Mouse (Mus musculus) frontal cortex, postnatal 14 days (tissue): ENCODE results near the gene Zcchc10.
"Not testable (repeated sequence)": the region's sequence is repeated elsewhere in the genome, so short reads cannot be mapped to it uniquely, and the experiment has no call there.

Experiments
- DNase-seq, 2 experiments: peaks; one replicate each; pipeline ENCODE4 v3.0.0; 2022; ENCODE audit warnings: low spot score in 2 of 2

The Zcchc10 gene

DNA sequence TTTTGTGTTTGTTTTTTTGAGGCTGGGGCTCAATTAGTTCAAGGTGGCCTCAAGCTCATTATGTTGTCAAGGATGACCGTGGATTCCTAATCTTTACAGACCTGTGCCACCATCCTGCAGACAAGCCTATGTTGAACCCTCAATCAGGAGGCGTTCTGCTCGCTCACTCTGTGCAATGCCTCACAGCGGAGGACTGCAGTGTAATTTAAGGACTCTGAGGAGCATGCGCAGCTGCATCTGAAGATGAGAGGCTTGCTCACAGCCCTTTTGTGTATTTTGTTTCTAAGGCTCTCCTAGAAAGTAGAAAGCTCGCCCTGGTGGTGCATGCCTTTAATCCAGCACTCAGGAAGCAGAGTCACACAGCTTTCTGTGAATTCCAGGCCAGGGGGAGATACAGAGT, 7.5 kb upstream of the Zcchc10 start:
- DNase-seq, result no peak

GRCm38 (mm10) chr11:53318041-53318440, 6.4 kb upstream of the Zcchc10 start:
- no peak for DNase-seq

DNA sequence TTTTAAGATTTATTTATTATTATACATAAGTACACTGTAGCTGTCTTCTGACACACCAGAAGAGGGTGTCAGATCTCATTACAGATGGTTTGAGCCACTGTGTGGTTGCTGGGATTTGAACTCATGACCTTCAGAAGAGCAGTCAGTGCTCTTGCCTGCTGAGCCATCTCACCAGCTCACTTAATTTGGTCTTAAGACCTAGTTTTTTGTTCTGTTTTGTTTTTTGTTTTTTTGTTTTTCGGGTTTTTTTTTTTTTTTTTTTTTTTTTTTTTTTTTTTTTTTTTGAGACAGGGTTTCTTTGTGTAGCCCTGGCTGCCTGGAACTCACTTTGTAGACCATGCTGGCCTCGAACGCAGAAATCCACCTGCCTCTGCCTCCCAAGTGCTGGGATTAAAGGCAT, 5.9 kb upstream of the Zcchc10 start:
- not testable (repeated sequence) for DNase-seq

DNA sequence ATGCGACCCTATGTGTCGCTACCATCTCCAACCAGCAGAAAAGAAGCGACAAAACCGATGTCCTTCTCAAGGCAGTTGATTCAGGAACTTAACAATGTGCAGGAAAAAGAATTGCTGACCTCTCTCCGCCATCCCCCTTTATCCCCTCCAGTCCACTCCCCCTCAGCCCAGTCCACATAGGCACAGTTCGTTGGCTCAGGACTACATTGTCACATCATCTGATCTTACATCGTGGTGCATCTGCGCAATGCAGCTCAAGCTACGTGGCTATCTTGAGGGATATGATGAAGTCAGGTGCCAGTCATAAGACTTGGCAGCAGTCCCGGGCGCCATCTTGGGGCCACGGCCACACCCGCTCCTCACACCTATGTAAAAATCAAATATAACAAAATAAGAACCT, 4.6 kb upstream of the Zcchc10 start:
- DNase-seq, result not testable (repeated sequence)

GRCm38 (mm10) chr11:53330325-53330724, 5.8 kb downstream of the Zcchc10 start:
- no peak for DNase-seq

DNA sequence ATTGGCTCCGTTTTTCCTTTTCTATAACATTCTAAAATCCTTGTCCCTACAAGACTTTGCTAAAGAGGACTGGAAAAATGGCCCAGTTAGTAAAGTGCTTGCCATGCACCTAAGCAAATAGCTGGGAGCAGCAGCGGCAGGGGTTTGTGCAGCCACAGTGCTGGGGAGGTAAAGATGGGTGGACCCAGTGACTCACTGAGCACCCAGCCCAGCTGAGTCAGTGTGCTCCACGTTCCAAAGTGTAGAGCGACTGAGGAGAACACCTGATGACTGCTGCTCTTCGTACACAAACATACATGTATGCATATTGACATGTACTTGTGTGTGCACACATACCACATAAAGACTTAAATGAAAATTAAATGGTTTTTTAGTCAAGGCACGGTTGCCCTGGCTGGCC, 6.6 kb downstream of the Zcchc10 start:
- DNase-seq, result no peak

DNA sequence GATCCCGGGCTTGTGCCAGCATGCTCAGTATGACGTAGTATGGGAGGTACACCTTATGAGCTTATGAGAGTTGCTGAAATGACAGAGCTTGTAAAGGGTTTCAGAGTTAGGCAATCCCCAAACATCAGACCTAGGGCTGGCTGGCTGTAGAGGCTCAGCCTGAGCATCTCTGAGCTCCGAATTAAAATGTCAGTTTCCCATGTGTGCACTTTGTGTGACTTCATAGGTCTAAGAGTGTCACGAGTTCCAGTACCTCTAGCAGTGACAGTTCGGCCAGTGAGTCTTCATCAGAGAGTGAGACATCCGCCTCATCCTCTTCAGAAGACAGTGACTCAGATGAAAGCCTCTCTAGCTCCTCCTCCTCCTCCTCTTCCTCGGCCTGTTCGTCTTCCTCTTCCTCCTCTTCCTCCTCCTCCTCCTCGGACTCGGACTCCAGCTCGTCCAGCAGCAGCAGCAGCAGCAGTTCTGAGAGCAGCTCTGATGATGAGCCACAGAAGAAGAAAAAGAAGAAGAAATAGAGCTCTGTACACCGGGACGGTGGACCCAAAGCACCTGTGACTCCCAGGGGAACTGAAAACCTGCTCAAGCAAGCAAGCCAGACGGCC, 7.7 kb downstream of the Zcchc10 start:
- no peak for DNase-seq

DNA sequence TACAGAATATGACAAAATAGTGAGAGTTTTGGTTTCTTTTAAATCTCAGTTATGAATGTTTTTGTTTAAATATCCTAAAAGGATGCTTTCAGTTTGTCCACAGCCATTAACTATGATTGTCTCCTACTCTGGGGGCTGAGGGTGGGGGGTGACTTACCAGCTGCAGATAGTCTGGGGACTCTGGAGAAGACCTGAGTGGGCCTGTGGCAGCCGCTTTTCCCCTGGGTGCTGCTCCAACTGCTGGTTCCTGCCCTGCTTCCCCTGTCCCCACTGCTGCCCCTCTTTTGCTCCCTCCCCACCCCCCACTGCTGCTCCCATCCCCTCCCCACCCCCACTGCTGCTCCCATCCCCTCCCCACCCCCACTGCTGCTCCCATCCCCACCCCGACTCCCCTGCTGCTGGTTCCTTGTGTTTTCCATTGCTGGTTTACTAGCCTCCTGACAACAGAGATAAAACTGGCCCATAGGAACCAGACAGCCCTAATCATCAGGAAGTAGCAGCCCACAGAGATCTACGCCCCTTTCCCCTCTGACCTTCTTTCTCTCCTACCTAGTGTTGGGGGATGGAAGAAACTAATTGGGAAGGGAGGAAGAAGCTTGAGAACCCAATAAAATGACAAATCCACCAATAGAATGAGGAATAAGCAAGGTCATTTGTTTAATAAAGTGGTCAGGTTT, 11.2 kb downstream of the Zcchc10 start:
- DNase-seq, result no peak

GRCm38 (mm10) chr11:53336182-53336571, 11.7 kb downstream of the Zcchc10 start:
- DNase-seq, result no peak

- DNase-seq, result no peak
Observed at GRCm38 (mm10) chr11:53336924-53337323, 12.4 kb downstream of the Zcchc10 start.

GRCm38 (mm10) chr11:53337684-53338083, 13.2 kb downstream of the Zcchc10 start:
- no peak for DNase-seq

- DNase-seq, result not testable (repeated sequence)
Observed at GRCm38 (mm10) chr11:53341019-53341418, 16.5 kb downstream of the Zcchc10 start.

DNA sequence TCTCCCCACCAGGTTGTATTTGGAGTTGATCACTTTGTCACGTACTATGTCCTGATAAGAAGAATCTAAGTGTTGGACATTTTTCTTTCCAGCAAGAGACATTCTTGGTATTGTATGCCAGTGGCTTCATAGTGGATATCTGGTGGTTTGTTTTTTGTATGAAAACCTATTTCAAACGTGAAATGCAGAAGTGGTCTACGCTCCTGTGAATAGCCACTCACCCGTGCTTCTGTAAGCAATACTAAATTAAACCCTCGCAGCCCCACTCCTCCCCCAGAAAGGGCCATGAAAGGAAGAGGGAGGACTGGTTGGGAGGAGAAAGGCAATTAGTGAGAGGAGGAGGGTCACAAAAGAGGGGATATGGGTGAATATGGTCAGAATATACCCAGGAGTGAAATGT, 18.2 kb downstream of the Zcchc10 start:
- DNase-seq, result no peak

DNA sequence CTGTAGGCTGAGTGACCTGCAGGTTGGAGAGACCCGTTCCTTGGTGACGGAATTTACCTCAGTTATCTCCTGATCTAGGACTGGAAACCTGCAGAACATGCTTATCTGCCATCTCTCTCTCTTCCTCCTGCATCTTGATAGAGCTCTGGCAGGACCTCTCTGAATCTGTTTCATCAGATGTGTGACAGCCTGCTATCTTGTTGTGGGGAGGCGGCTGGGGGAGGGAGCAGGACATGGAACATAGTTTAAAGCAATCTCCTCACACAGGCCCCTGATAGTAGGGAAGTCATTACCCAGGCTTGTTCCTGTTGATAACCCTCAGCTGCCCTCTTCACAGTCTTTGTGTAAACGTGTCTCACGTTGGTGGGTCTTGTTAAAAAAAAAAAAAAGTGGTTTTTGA, 20.8 kb downstream of the Zcchc10 start:
- DNase-seq, result no peak

- no peak for DNase-seq
Observed at GRCm38 (mm10) chr11:53345738-53346137, 21.3 kb downstream of the Zcchc10 start.

DNA sequence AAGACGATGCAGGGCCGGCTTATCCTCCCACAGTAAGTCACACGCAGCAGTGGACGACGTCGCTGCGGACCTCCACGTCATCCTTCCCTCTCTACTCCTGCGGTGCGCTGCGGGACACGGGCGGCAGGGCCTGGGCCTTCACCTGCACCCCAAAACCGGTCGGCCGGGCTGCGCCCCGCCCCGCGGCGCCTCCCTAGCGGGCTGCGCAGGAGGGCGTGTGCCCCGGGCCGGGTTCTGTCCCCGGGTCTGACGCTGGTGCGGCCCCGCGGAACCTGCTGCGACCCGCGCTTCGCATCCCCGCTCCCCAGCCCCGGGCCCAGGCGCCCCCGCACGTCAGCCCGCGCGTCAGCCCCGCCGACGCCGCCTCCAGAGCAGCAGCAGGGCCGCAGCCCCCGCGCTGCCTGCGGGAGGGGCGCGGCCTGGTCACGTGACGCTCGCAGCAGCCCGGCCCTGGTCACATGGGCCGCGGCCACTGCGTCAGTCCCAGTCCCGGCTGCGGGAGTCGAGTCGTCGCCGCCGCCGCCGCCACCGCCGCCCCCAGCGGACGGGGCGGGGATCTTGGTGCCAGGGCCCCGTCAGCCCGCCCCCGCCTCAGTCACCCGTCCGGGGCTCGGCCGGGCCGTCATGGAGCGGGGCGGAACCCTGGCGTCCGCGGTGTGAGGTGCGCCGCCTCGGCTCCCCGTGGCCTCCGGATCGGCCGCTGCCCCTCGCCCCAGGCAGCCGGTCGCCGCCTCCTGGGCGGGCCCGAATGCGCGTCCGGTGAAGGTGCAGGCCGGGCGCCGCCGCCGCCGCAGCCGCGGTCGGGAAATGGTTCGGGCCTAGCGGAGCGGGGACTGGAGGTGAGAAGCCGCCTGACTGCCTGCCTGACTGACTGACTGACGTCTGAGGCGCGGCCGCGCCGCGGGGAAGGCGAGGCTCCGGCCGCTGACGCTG, 26.1 kb downstream of the Zcchc10 start, which contains the start of gene Aff4:
Gene Aff4 (plus strand): TSS at position 543 of the 933 bp plus-strand sequence.
- DNase-seq, result peak; percentile 73 to 74

DNA sequence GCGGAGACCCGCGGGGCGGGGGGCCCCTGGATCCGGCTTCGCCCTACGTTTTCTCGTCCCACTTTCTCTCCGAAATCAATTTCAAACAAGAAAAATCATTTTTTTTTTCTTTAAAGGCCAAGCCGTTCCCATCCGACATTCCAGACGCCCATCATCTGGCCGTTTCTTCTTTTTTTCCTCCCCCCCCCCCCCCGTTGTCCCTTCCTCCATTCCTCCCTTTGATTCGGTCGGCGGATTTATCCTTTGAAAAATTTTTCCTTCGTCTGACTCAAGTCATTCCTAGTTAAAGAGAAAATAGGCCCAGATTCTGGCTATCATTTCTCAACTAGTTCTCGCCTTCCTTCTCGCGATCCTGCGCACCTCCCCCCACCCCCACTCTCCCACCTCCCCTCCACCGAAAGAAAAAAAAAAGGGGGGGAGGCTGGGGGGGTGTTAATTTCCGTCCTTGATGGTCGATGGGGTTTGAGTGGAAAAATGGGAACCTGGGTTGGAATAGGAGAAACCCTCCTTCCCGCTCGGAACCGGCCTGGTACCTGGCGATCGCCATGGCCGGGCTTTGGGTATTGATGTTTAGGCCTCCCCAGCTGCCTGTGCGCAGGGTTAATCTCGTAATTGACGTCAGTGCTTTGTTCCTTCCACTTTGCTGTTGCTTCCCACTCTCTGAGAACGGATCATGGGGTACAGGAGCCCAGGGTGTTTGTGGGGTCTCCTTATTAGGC, 26.9 kb downstream of the Zcchc10 start:
- peak; percentile 34 to 38 for DNase-seq

GRCm38 (mm10) chr11:53351943-53352590, 27.6 kb downstream of the Zcchc10 start:
- DNase-seq, result no peak

- no peak for DNase-seq
Observed at GRCm38 (mm10) chr11:53358504-53359155, 34.2 kb downstream of the Zcchc10 start.

GRCm38 (mm10) chr11:53367032-53367431, 42.6 kb downstream of the Zcchc10 start:
- no peak for DNase-seq

DNA sequence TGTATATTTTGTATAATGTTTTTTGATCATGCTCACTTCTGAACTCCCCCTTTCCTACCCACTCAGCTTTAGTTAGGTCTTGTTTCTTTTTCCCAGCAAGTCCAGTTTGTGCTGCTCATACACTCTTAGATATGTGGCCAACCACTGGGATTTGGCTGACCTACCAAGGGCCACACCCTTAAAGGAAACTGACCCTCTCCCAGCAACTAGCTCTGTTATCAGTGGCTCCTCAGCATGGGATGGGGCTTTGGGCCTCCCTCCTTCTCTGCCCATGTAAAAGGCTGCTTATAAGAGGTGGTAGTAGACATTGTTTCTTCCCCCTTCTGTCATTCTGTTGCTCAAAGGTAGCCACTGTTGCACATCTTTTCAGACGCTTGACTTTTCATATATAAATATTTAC, 54.4 kb downstream of the Zcchc10 start:
- no peak for DNase-seq
